13 mouse cellular contexts compared by ENCODE assay signal in the genomic region with DNA sequence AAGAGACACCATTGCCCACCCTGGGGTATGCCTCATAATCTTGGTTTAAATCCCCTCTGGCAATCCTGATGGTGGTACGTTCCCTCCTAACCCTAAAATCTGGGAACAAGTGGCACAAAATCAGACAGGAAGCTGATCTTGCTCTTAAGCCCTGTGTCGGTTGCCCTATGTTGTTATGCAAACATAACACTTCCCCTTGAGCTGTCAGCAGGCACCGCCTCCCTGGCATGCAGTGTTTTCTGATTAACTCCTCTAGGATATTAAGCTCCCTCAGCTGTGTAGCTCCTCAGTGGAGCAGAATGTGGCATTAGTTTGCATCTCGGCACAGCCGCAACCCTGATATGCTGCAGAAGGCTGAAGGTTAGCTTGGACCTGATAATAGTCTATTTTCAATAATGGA. TPM values are rescaled to one million over a fixed set of nuclear protein-coding genes. Genes with fewer than 3 reads are reported as not detected.
DNase-seq lines count a peak whose midpoint lies in the region; TF ChIP-seq lines count a peak whose summit lies in the region.
"Had no signal": no experiment of that assay in that cellular context is flagged by ENCODE, and none has a peak within 500 bp of the region (broad histone marks: within the 10 kb centered on the region; RNA-seq: fewer than 3 reads in every experiment).

No protein-coding gene starts in this region.

- 15% methylated on average over 5 of the region's 5 CpGs for WGBS in bone marrow, adult 2 months

- TF ChIP-seq CTCF in bone marrow, adult 2 months (IDR thresholded peaks at IDR 0.05; ENCODE audit: control insufficient read depth, insufficient read depth, low read length): no peak

- H3K4me3 ChIP-seq in bone marrow, adult 2 months (replicated peaks; ENCODE audit: control insufficient read depth, low read depth, low read length): no peak overlapping the region
- H3K4me3 ChIP-seq: erythroblast, embryonic 14.5 days; neural tube, embryonic 13.5 days had no signal

- 0 out of 2 replicates have a peak overlapping the region, but pooled peaks have one; percentile 19 for H3K27ac ChIP-seq in bone marrow, adult 2 months (ENCODE audit: control insufficient read depth, insufficient read depth, low read depth, low read length, poor library complexity)
- H3K27ac ChIP-seq: liver, embryonic 14.5 days; neural tube, embryonic 13.5 days had no signal

- TF ChIP-seq POLR2A in bone marrow, adult 2 months (IDR thresholded peaks at IDR 0.05; ENCODE audit: borderline replicate concordance, control insufficient read depth, low read depth, low read length): no peak

- DNase-seq in heart, adult 18-20 months: peak; percentile 60 to 69
- no peak for DNase-seq in heart, postnatal 25 days (ENCODE audit: low spot score)
- peak; percentile 58 to 60 for DNase-seq in heart, postnatal 10 days
- DNase-seq in lung, postnatal 14 days: peak; percentile 50
- DNase-seq in cerebellum, postnatal 25 days: no peak
- DNase-seq in thymus, postnatal 25 days: no peak
- no peak for DNase-seq in urinary bladder, postnatal 10 days (ENCODE audit: low spot score)
- DNase-seq: cerebellum, adult 8-10 months; thymus, postnatal 36 days had no signal

- intact Hi-C loops in heart, postnatal 25 days (cut with DNase I): no loop called here
- intact Hi-C loops in heart, postnatal 10 days (cut with DNase I): no loop called here

- H3K4me1 ChIP-seq in bone marrow, adult 2 months (ENCODE audit: control insufficient read depth, insufficient read depth, low read length): peaks cover 17% of the 10 kb centered on the region

RNA-seq across cellular contexts. Expression of gene Xxylt1, which starts 58.9 kb away (rescaled TPM):
- 10 to 100 TPM; 10.2 to 10.9 TPM for total RNA-seq in heart, adult 18-20 months (2021)
- total RNA-seq in heart, postnatal 25 days (2021): 10 to 100 TPM; 11.3 to 11.5 TPM
- polyA plus RNA-seq in bone marrow, adult 2 months (2011; ENCODE audit: insufficient read depth, insufficient read length, low replicate concordance, missing spikeins): 1.7 and 2.7 TPM in 2 replicates
- 10 to 100 TPM; 15.8 to 17.6 TPM for total RNA-seq in heart, postnatal 10 days (2021)

Comparison
In these comparisons a context has a peak if more than half of its experiments do, and no peak if none do; other contexts are left out.
1. DNase-seq: peak in heart, adult 18-20 months (2 of 2), heart, postnatal 10 days (2 of 2) and lung, postnatal 14 days (single experiment); none in heart, postnatal 25 days (single experiment), cerebellum, postnatal 25 days (0 of 2), thymus, postnatal 25 days (single experiment) and urinary bladder, postnatal 10 days (single experiment).